Mouse (Mus musculus) forebrain, embryonic 15.5 days (tissue): ENCODE measurements around the gene Rora. TPM values are rescaled to one million over a fixed set of nuclear protein-coding genes. Genes with fewer than 3 reads are reported as not detected.
A peak's percentile ranks its signal among the peaks of the same experiment; 100 is the strongest.

Experiments used
- ATAC-seq: fragments of 200-750 bp; cut with Nextera tagmentation; replicated peaks from 2 replicates; pipeline ENCODE4 v1.8.0; 2017; ENCODE audit warnings: mild to moderate bottlenecking, moderate TSS enrichment, moderate library complexity
- H3K27ac ChIP-seq: fragments of 300-500 bp; sonication (generic); replicated peaks from 2 replicates; pipeline ENCODE4 v1.5.1; 2015; ENCODE audit warnings: mild to moderate bottlenecking, inconsistent platforms
- H3K27me3 ChIP-seq: fragments of 300-500 bp; sonication (generic); 2 replicates; pipeline ENCODE4 v1.6.1; 2015; ENCODE audit warnings: inconsistent platforms
- H3K36me3 ChIP-seq: fragments of 300-500 bp; sonication (generic); 2 replicates; pipeline ENCODE4 v1.6.1; 2015; ENCODE audit warnings: mild to moderate bottlenecking, inconsistent platforms
- H3K4me1 ChIP-seq: fragments of 300-500 bp; sonication (generic); 2 replicates; pipeline ENCODE4 v1.6.1; 2015; ENCODE audit warnings: inconsistent platforms
- H3K4me2 ChIP-seq: fragments of 300-500 bp; sonication (generic); replicated peaks from 2 replicates; pipeline ENCODE4 v1.6.1; 2015; ENCODE audit warnings: mild to moderate bottlenecking, inconsistent platforms
- H3K4me3 ChIP-seq: fragments of 300-500 bp; sonication (generic); 2 replicates; pipeline ENCODE4 v1.5.1; 2015; ENCODE audit warnings: mild to moderate bottlenecking, inconsistent platforms
- H3K9ac ChIP-seq: fragments of 300-500 bp; sonication (generic); replicated peaks from 2 replicates; pipeline ENCODE4 v1.6.1; 2015; ENCODE audit warnings: mild to moderate bottlenecking, inconsistent platforms
- H3K9me3 ChIP-seq: fragments of 300-500 bp; sonication (generic); 2 replicates; pipeline ENCODE4 v1.6.1; 2016; ENCODE audit warnings: inconsistent platforms
- WGBS: fragments of 180-500 bp; shearing (Covaris S2); methylation state at CpG from one replicate; pipeline ENCODE4 v1.1.7; 2015; ENCODE audit warnings: mixed read lengths; 5-methylcytosine and 5-hydroxymethylcytosine counted together
- polyA plus RNA-seq: library from polyadenylated mRNA; unstranded; fragments of >200 nt; fragmentation: Nextera tagmentation; extraction: Ambion mirVana; gene quantifications from 2 replicates; pipeline ENCODE4 v1.2.1, GENCODE M21; 2015

Gene Rora
- polyA plus RNA-seq, 1 experiment from 2014 or later: 11.8 TPM

DNA sequence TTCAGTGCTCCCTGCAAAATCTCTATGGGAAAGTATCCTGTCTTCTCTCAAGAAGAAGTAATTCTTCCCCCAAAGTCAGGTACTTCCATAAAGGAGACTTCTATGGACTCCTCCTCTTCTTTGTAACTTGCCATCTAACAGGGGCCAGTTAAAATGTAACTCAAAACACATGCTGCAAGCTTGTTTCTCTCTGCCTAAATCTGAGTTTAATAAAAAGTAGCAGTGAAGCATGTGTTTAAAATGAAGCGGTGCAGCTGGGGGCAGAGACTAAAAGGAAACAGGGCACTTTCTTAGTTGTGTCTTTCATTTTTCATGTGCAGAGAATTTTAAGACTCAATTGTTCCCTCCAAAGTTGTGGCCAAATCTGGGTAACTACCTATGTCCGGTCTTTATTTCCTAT is 221.0 kb downstream of the Rora start:
- no peak overlapping the region for H3K4me3 ChIP-seq
- no peaks in the 10 kb centered on the region for H3K27me3 ChIP-seq
- no peaks in the 10 kb centered on the region for H3K36me3 ChIP-seq
- no peak overlapping the region for H3K27ac ChIP-seq
- H3K9me3 ChIP-seq: no peaks in the 10 kb centered on the region
- no peak overlapping the region for H3K4me2 ChIP-seq
- ATAC-seq: no peak
- H3K9ac ChIP-seq: no peak overlapping the region
- no peaks in the 10 kb centered on the region; the same call in 1 of the 2 replicates for H3K4me1 ChIP-seq
- 99% methylated on average over 2 of the region's 2 CpGs for WGBS

DNA sequence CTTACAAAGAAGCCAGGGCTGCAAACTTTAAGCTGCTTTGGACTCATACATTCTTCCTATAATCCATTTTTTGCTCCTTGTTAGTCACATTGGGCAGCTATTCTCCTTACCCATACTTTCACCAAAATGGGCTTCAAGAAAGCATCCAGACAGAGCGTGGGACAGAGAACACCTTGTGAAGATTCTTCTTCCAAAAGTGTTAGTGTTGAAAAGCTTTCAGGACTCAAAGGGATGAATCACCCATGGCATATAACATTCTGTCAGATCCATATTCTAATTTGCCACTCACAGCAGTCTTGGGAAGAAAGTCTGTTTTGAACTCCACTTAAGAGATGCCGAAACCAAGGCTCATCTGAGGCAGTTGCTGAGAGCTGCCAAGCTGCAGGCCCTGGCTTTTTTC is 222.2 kb downstream of the Rora start:
- Histone ChIP-seq H3K4me2 (no peak overlapping the region), H3K4me1 (peaks cover 2% of the 10 kb centered on the region), H3K27me3 (no peaks in the 10 kb centered on the region), H3K27ac (no peak overlapping the region), H3K9me3 (no peaks in the 10 kb centered on the region), H3K4me3 (no peak overlapping the region), H3K36me3 (no peaks in the 10 kb centered on the region), H3K9ac (no peak overlapping the region)
- no peak for ATAC-seq
- 91% methylated on average over 2 of the region's 2 CpGs for WGBS

DNA sequence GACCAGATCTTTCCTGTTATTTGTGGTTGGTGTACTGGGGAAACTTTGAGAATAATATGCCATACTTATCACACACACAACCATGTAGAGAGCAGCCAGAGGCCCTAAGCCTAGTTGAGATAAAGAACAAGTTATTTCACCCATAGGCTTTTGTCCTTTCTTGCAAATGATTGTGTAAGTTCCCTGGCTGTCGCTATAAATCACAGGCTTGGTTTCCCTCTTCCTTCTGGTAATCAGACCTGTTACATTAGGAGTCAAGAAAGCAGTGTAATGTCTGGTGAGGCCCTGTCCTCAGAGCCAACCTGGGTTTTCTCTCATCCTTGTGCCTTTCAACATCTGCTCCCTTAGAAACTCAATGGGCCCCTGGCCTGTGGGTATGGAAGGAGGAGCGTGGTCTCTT is 222.7 kb downstream of the Rora start:
- H3K4me2 ChIP-seq: no peak overlapping the region
- no peak overlapping the region for H3K4me3 ChIP-seq
- WGBS: 87% methylated on average over 2 of the region's 2 CpGs
- no peaks in the 10 kb centered on the region for H3K9me3 ChIP-seq
- H3K9ac ChIP-seq: no peak overlapping the region
- ATAC-seq: no peak
- no peaks in the 10 kb centered on the region for H3K27me3 ChIP-seq
- H3K36me3 ChIP-seq: no peaks in the 10 kb centered on the region
- H3K27ac ChIP-seq: no peak overlapping the region
- peaks cover 6% of the 10 kb centered on the region for H3K4me1 ChIP-seq

DNA sequence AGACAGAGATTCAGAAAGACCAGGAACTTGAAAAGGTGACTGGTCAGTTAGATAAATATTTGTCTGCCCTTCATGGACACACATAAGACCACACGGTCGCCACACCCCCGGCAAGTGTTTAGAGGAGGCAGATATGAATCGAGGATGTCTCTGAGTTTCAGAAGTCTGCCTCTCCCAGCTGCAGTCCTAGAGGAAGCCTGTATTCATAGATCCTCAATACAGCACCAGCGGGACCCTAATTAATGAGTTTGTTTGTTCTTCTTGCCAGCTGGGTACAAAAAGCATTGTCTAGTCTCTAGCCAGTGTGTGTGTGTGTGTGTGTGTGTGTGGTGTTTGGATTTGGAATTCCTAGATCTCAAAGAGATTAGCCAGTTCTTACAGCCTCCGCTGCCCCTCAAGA is 228.3 kb downstream of the Rora start:
- no peaks in the 10 kb centered on the region for H3K9me3 ChIP-seq
- ATAC-seq: no peak
- no peaks in the 10 kb centered on the region for H3K36me3 ChIP-seq
- H3K9ac ChIP-seq: no peak overlapping the region
- no peak overlapping the region; the same call in 1 of the 2 replicates for H3K27ac ChIP-seq
- no peaks in the 10 kb centered on the region for H3K27me3 ChIP-seq
- no peak overlapping the region for H3K4me3 ChIP-seq
- peaks cover 20% of the 10 kb centered on the region for H3K4me1 ChIP-seq
- WGBS: 3% methylated on average over 6 of the region's 6 CpGs
- no peak overlapping the region for H3K4me2 ChIP-seq

- whole genome bisulfite sequencing: 19% methylated on average over 6 of the region's 6 CpGs
- H3K4me1 ChIP-seq: peaks cover 20% of the 10 kb centered on the region
- ATAC-seq: no peak
- H3K9ac ChIP-seq: no peak overlapping the region
- no peak overlapping the region for H3K4me2 ChIP-seq
- H3K4me3 ChIP-seq: no peak overlapping the region
- no peaks in the 10 kb centered on the region for H3K36me3 ChIP-seq
- no peaks in the 10 kb centered on the region for H3K27me3 ChIP-seq
- H3K9me3 ChIP-seq: no peaks in the 10 kb centered on the region
- H3K27ac ChIP-seq: no peak overlapping the region
Observed at GRCm38 (mm10) chr9:68883005-68883404, 229.4 kb downstream of the Rora start.

- Histone ChIP-seq H3K4me2 (no peak overlapping the region), H3K27me3 (no peaks in the 10 kb centered on the region), H3K4me3 (no peak overlapping the region), H3K4me1 (peaks cover 25% of the 10 kb centered on the region), H3K36me3 (no peaks in the 10 kb centered on the region), H3K9ac (no peak overlapping the region), H3K9me3 (no peaks in the 10 kb centered on the region), H3K27ac (no peak overlapping the region)
- no peak for ATAC-seq
- WGBS: 94% methylated on average over 8 of the region's 8 CpGs
Observed at GRCm38 (mm10) chr9:68883687-68884086, 230.1 kb downstream of the Rora start.

DNA sequence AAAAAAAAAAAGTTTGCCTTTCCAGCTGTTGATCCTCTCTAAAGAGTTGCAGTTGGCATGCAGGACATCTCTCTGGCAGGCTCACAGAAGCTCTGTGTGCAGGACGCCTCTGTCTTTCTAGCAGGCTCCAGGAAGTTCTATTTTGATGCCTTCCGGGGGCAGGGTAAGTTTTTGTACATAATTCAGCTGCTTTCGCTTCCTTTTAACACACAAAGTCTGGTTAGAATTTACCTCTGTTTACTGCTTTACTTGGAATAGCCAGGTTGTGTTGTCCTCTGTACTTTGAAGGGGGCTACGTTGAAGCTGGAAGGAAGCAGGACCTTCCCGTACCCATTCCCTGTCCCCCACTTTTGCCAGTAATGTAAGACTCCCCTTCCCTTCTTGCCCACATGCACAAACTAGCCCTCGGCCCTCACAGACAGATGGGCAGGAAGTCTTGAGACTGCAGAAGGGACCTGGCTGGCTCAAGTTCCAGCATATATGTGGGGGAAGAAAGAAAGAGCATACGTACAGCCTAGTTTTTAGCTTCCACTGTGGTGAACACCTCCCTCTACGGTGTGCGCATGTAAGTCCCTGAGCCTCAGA is 231.0 kb downstream of the Rora start:
- Histone ChIP-seq H3K4me2 (no peak overlapping the region), H3K4me1 (peaks cover 32% of the 10 kb centered on the region), H3K36me3 (no peaks in the 10 kb centered on the region), H3K9ac (no peak overlapping the region), H3K27me3 (no peaks in the 10 kb centered on the region), H3K27ac (no peak overlapping the region), H3K4me3 (no peak overlapping the region), H3K9me3 (no peaks in the 10 kb centered on the region)
- no peak for ATAC-seq
- 89% methylated on average over 9 of the region's 9 CpGs for WGBS

DNA sequence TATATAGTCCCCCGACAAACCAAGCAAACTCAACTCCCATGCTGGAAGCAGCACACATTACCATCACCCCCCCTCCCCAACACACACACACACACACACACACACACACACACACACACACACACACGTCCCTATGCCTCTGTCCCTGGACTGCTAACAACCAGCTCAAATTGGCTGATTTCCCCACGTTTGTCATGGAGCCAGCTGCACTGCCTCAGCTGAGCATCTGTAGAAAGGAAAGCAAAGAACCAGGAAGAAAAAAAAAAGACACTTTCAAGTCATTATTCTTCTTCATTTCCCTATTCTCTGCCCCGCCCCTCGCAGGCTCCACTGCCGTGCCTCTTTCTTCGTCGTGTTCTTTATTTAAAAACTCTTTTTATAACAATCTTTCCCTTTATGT is 235.1 kb downstream of the Rora start:
- Histone ChIP-seq H3K4me2 (peak overlapping the region; percentile 14; the same call in 1 of the 2 replicates), H3K27me3 (no peaks in the 10 kb centered on the region), H3K9ac (no peak overlapping the region), H3K9me3 (no peaks in the 10 kb centered on the region), H3K4me1 (peaks cover 12% of the 10 kb centered on the region), H3K36me3 (no peaks in the 10 kb centered on the region), H3K27ac (peak overlapping the region; percentile 58), H3K4me3 (no peak overlapping the region)
- 16% methylated on average over 7 of the region's 8 CpGs for WGBS
- peak; percentile 75; the same call in 1 of the 2 replicates for ATAC-seq

DNA sequence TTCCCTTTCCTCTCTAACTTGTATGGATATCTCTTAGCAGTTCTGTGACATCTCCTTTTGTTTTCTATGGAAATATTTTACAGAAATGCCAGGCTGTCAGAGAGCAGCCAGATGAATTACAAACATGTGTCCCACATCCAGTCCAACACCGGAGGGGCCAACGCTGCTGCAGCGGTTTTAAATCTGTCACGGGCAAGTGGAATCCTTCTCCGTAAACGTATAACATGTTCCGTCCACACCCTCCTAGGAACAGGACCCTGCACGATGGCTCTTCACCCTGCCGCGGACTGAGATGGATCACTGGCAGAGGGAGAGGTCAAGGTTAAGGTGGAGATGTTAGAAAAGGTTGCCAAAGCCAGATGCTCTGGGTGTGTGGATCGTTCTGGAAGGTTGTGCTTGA is 237.8 kb downstream of the Rora start:
- H3K27me3 ChIP-seq: no peaks in the 10 kb centered on the region
- no peaks in the 10 kb centered on the region for H3K36me3 ChIP-seq
- no peak for ATAC-seq
- WGBS: 93% methylated on average over 11 of the region's 11 CpGs
- no peak overlapping the region for H3K4me2 ChIP-seq
- no peaks in the 10 kb centered on the region for H3K9me3 ChIP-seq
- no peak overlapping the region for H3K9ac ChIP-seq
- no peak overlapping the region for H3K27ac ChIP-seq
- H3K4me3 ChIP-seq: no peak overlapping the region
- peaks cover 12% of the 10 kb centered on the region for H3K4me1 ChIP-seq

DNA sequence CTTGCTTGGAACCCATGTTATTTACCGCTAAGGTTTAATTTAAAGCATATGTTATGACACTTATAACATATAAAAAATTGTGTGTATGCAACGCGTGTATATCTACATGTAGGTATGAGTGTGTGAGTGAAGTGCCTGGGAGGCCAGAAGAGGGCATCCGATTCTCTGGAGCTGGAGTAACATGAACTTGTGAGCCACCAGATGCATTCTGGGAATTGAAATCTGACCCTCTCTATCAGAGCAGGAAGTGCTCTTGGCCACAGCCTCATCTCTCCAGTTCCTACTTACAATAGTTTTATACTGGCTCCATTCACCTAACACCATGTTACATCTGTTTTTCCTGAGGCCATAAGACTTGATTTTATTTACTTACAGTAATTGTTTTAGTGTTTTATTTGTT is 238.8 kb downstream of the Rora start:
- H3K27me3 ChIP-seq: no peaks in the 10 kb centered on the region
- 96% methylated on average over 4 of the region's 4 CpGs for WGBS
- H3K27ac ChIP-seq: no peak overlapping the region
- ATAC-seq: no peak
- H3K4me2 ChIP-seq: no peak overlapping the region
- H3K36me3 ChIP-seq: no peaks in the 10 kb centered on the region
- no peak overlapping the region for H3K4me3 ChIP-seq
- H3K4me1 ChIP-seq: peaks cover 12% of the 10 kb centered on the region
- no peaks in the 10 kb centered on the region for H3K9me3 ChIP-seq
- H3K9ac ChIP-seq: no peak overlapping the region

GRCm38 (mm10) chr9:68892859-68893258 is 239.3 kb downstream of the Rora start:
- no peak for ATAC-seq
- H3K4me1 ChIP-seq: peaks cover 12% of the 10 kb centered on the region
- H3K4me3 ChIP-seq: no peak overlapping the region
- no peaks in the 10 kb centered on the region for H3K36me3 ChIP-seq
- no peak overlapping the region for H3K27ac ChIP-seq
- no peak overlapping the region for H3K9ac ChIP-seq
- H3K4me2 ChIP-seq: no peak overlapping the region
- 86% methylated on average over 6 of the region's 6 CpGs for WGBS
- H3K27me3 ChIP-seq: no peaks in the 10 kb centered on the region
- H3K9me3 ChIP-seq: no peaks in the 10 kb centered on the region

DNA sequence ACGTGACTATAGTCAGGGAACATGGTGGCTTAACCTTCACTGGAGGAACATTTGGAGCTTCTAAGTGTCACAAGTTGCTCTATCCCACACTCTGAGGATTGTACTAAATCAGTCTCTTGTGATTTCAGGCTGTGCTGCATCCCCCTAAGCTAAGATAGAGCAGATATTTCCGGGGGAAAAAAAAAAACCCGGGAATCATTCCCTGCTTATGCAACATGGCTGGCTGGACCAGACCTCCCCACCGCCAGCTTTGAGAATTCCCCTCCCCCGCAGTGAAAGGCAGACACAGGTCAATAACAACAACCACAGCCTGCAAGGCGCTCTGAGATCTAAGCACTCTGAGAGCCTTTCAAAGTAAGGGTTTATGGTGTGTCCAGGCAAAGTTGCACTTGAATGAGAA is 244.7 kb downstream of the Rora start:
- Histone ChIP-seq H3K4me3 (no peak overlapping the region), H3K4me2 (no peak overlapping the region), H3K9me3 (no peaks in the 10 kb centered on the region), H3K36me3 (no peaks in the 10 kb centered on the region), H3K4me1 (no peaks in the 10 kb centered on the region), H3K9ac (no peak overlapping the region), H3K27ac (no peak overlapping the region), H3K27me3 (no peaks in the 10 kb centered on the region)
- 79% methylated on average over 6 of the region's 6 CpGs for WGBS
- no peak for ATAC-seq

DNA sequence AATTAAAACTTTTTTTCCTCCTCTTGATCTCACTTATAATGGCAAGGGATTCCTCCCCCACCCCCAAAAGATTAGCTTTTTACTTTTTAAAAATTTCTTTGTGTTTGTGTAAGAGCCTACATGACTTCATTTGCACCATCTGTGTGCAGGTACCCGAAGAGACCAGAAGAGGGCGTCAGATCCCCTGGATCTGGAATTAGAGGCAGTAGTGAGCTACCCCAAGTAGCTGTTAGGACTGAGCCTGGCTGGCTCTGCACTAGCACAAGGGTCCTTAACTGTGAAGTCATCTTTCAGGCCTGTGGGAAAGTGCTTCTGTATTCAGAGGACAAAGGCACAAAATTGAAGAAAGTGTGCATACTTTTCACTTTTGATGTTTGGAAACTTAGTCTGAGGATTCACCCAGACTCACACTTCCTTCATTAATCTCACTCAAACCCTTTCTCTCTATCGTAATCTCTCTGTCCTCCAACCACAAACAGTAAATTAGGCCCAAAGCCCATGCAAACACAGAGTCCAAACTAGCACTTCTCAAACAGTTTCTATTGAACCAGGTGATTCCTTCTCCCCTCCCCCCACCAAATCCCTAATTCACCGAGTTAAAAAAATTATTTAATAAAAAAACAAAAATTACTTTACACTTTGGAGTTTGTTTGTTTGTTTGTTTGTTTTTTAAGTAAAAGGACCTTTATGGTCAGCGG is 246.1 kb downstream of the Rora start:
- Histone ChIP-seq H3K27ac (no peak overlapping the region), H3K9me3 (no peaks in the 10 kb centered on the region), H3K27me3 (no peaks in the 10 kb centered on the region), H3K4me1 (no peaks in the 10 kb centered on the region), H3K4me3 (no peak overlapping the region), H3K9ac (no peak overlapping the region), H3K36me3 (no peaks in the 10 kb centered on the region), H3K4me2 (no peak overlapping the region)
- no peak for ATAC-seq
- 84% methylated on average over 5 of the region's 5 CpGs for WGBS
